Mouse (Mus musculus) kidney, adult 2 months (tissue): ENCODE results near the gene Ripply3.

Source experiments
- CTCF ChIP-seq: fragments of 200-500 bp; conservative IDR thresholded peaks from 2 replicates; pipeline ENCODE4 v1.5.1; 2011; ENCODE audit warnings: low read depth, mild to moderate bottlenecking, control low read depth, low read length, moderate library complexity, mixed read lengths; ENCODE audit not compliant: insufficient read depth, insufficient read length
- POLR2A ChIP-seq: fragments of 200-500 bp; IDR thresholded peaks from one replicate; pipeline ENCODE4 v1.6.1; 2011; ENCODE audit warnings: low read depth, low read length, control low read depth

DNA sequence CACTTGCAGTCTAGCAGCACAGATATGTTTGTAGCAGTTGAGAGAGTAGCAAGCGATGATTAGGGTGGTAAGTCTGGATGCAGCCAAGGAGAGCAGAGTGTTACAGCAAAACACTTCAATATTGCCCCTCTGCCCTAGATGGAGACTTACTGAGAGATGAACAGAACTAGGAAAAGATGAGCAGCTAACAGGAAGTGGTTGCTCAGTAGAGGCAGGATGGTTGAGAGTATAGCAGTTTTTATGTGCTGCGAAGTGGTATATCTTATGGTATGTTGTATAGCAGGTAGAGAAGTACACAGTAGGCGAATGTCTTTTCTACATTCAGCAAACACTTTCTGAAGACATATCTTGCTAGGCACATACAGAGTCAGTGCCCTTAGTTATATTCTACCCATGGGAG is 55.1 kb downstream of the Ripply3 start:
- no peak for TF ChIP-seq POLR2A
- no peak for TF ChIP-seq CTCF
